Mouse (Mus musculus) liver, postnatal 0 days (tissue): Measurements from ENCODE around the gene Serpinf2. TPM values are rescaled to one million over a fixed set of nuclear protein-coding genes. Genes with fewer than 3 reads are reported as not detected.

Experiments
- ATAC-seq: fragments of 200-750 bp; cut with Nextera tagmentation; 2 replicates; pipeline ENCODE4 v1.8.0; 2017; ENCODE audit warnings: mild to moderate bottlenecking, moderate library complexity
- DNase-seq: peaks from one replicate; pipeline ENCODE4 v3.0.0-alpha.2; 2016
- H3K27ac ChIP-seq: fragments of 300-500 bp; sonication (generic); 2 replicates; pipeline ENCODE4 v1.5.1; 2014; ENCODE audit warnings: antibody characterized with exemption, moderate library complexity, mild to moderate bottlenecking, low read depth
- H3K27me3 ChIP-seq: fragments of 300-500 bp; sonication (generic); 2 replicates; pipeline ENCODE4 v1.6.1; 2014; ENCODE audit warnings: low read length, control low read depth, mixed read lengths; ENCODE audit not compliant: insufficient read depth
- H3K36me3 ChIP-seq: fragments of 300-500 bp; sonication (generic); replicated peaks from 2 replicates; pipeline ENCODE4 v1.6.1; 2014; ENCODE audit warnings: mild to moderate bottlenecking, control low read depth, low read length, moderate library complexity, mixed read lengths; ENCODE audit not compliant: insufficient read depth
- H3K4me1 ChIP-seq: fragments of 300-500 bp; sonication (generic); 2 replicates; pipeline ENCODE4 v1.6.1; 2014; ENCODE audit warnings: antibody characterized with exemption, mild to moderate bottlenecking, control low read depth; ENCODE audit not compliant: insufficient read depth
- H3K4me2 ChIP-seq: fragments of 300-500 bp; sonication (generic); 2 replicates; pipeline ENCODE4 v1.6.1; 2014; ENCODE audit warnings: low read depth, mild to moderate bottlenecking, low read length, moderate library complexity, mixed read lengths
- H3K4me3 ChIP-seq: fragments of 300-500 bp; sonication (generic); 2 replicates; pipeline ENCODE4 v1.5.1; 2014; ENCODE audit warnings: low read depth, low read length
- H3K9ac ChIP-seq: fragments of 300-500 bp; sonication (generic); replicated peaks from 2 replicates; pipeline ENCODE4 v1.6.1; 2014; ENCODE audit warnings: mild to moderate bottlenecking, moderate library complexity
- H3K9me3 ChIP-seq: fragments of 300-500 bp; sonication (generic); 2 replicates; pipeline ENCODE4 v1.6.1; 2016; ENCODE audit warnings: mild to moderate bottlenecking, control low read depth, low read length, mixed read lengths
- CTCF ChIP-seq: sonication (generic); IDR thresholded peaks from 2 replicates; pipeline ENCODE4 v1.5.1; 2016; ENCODE audit warnings: antibody characterized with exemption, low read depth
- EP300 ChIP-seq: IDR thresholded peaks from 2 replicates; pipeline ENCODE4 v1.6.1; 2016; ENCODE audit warnings: antibody characterized with exemption, low read depth, mild to moderate bottlenecking
- WGBS: fragments of 180-500 bp; shearing (Covaris S2); extraction: QIAGEN DNeasy Blood & Tissue Kit; methylation state at CpG from one replicate; pipeline ENCODE4 v1.1.7; 2014; ENCODE audit not compliant: insufficient replicate concordance; 5-methylcytosine and 5-hydroxymethylcytosine counted together
- polyA plus RNA-seq: library from polyadenylated mRNA; unstranded; fragments of >200 nt; fragmentation: Nextera tagmentation; extraction: Ambion mirVana; gene quantifications from 2 replicates; pipeline ENCODE4 v1.2.1, GENCODE M21; 2015

Serpinf2 gene
- polyA plus RNA-seq, 1 experiment from 2014 or later: 975 TPM

- TF ChIP-seq CTCF (no peak), EP300 (no peak)
- Histone ChIP-seq H3K9me3 (no peaks in the 10 kb centered on the region), H3K4me3 (peak overlapping the region; percentile 72), H3K4me1 (peaks cover 74% of the 10 kb centered on the region), H3K27ac (peak overlapping the region; percentile 82), H3K36me3 (peaks cover 20% of the 10 kb centered on the region), H3K27me3 (no peaks in the 10 kb centered on the region), H3K4me2 (peak overlapping the region; percentile 100), H3K9ac (peak overlapping the region; percentile 84)
- ATAC-seq: no peak
- WGBS: 54% methylated on average over 10 of the region's 10 CpGs
- DNase-seq: peak; percentile 27
Observed at GRCm38 (mm10) chr11:75455041-75455736, 15.8 kb upstream of the Serpinf2 start.

- peak within 1 kb of the TSS; percentile 82 for H3K27ac ChIP-seq
- H3K9ac ChIP-seq: peak within 1 kb of the TSS; percentile 84
- no peaks in the 10 kb centered on the region for H3K9me3 ChIP-seq
- TF ChIP-seq EP300: 0 out of 2 replicates have a peak, but pooled peaks have one; percentile 50
- peak; percentile 68 for TF ChIP-seq CTCF
- DNase-seq (peak; percentile 92), ATAC-seq (peak; percentile 76)
- peak within 1 kb of the TSS; percentile 100 for H3K4me2 ChIP-seq
- H3K27me3 ChIP-seq: no peaks in the 10 kb centered on the region
- H3K36me3 ChIP-seq: peaks cover 25% of the 10 kb centered on the region
- 2% methylated on average over 56 of the region's 56 CpGs for WGBS
- H3K4me1 ChIP-seq: peaks cover 72% of the 10 kb centered on the region
- H3K4me3 ChIP-seq: peak within 1 kb of the TSS; percentile 72
Observed at GRCm38 (mm10) chr11:75453991-75454930, 14.9 kb upstream of the Serpinf2 start, which contains the start of gene Wdr81. TSS of gene Wdr81 (minus strand) at chr11:75454717.

- peak overlapping the region; percentile 84 for H3K9ac ChIP-seq
- H3K4me1 ChIP-seq: peaks cover 68% of the 10 kb centered on the region
- no peak for DNase-seq
- TF ChIP-seq CTCF: no peak
- TF ChIP-seq EP300: no peak
- ATAC-seq: no peak
- H3K27ac ChIP-seq: 0 out of 2 replicates have a peak overlapping the region, but pooled peaks have one; percentile 82
- 90% methylated on average over 31 of the region's 31 CpGs for WGBS
- H3K36me3 ChIP-seq: peaks cover 38% of the 10 kb centered on the region
- H3K9me3 ChIP-seq: no peaks in the 10 kb centered on the region
- peak overlapping the region; percentile 72 for H3K4me3 ChIP-seq
- no peaks in the 10 kb centered on the region for H3K27me3 ChIP-seq
- H3K4me2 ChIP-seq: peak overlapping the region; percentile 100
Observed at GRCm38 (mm10) chr11:75452812-75453557, 13.6 kb upstream of the Serpinf2 start.

- TF ChIP-seq EP300: no peak
- no peak for TF ChIP-seq CTCF
- peaks cover 47% of the 10 kb centered on the region for H3K36me3 ChIP-seq
- H3K4me1 ChIP-seq: peaks cover 65% of the 10 kb centered on the region
- H3K9me3 ChIP-seq: no peaks in the 10 kb centered on the region
- H3K4me3 ChIP-seq: peak overlapping the region; percentile 50; the same call in 1 of the 2 replicates
- DNase-seq: no peak
- peak overlapping the region; percentile 7; the same call in 1 of the 2 replicates for H3K27ac ChIP-seq
- H3K4me2 ChIP-seq: peak overlapping the region; percentile 100
- H3K27me3 ChIP-seq: no peaks in the 10 kb centered on the region
- no peak for ATAC-seq
- H3K9ac ChIP-seq: peak overlapping the region; percentile 71
- WGBS: 90% methylated on average over 8 of the region's 8 CpGs
Observed at GRCm38 (mm10) chr11:75452081-75452480, 12.7 kb upstream of the Serpinf2 start.

- Histone ChIP-seq H3K27ac (peak overlapping the region; percentile 92), H3K4me1 (peaks cover 65% of the 10 kb centered on the region), H3K36me3 (peaks cover 56% of the 10 kb centered on the region), H3K9ac (peak overlapping the region; percentile 71), H3K4me3 (peak overlapping the region; percentile 50), H3K4me2 (peak overlapping the region; percentile 100), H3K9me3 (no peaks in the 10 kb centered on the region), H3K27me3 (no peaks in the 10 kb centered on the region)
- ATAC-seq: no peak; the same call in 1 of the 2 replicates
- TF ChIP-seq CTCF (no peak), EP300 (no peak)
- 63% methylated on average over 15 of the region's 15 CpGs for WGBS
- peak; percentile 40 for DNase-seq
Observed at GRCm38 (mm10) chr11:75450936-75451335, 11.5 kb upstream of the Serpinf2 start.
